Mouse (Mus musculus): ENCODE measurements at regions not wholly inside any gene's neighbourhood (a gene's known extent, or its start where the extent isn't known, plus 50 kb on each side); places are given as distances from the start of the nearest gene placed in this dataset.

GRCm38 (mm10) chr12:15970262-15970661, 153.5 kb upstream of the Trib2 start:
- H3K36me3 ChIP-seq, result no peaks in the 10 kb centered on the region
- WGBS, result 55% methylated on average over 2 of the region's 2 CpGs
- H3K9me3 ChIP-seq (replicated peaks), result no peaks in the 10 kb centered on the region
- no peak for ATAC-seq (ENCODE audit: low FRiP score)
- H3K4me2 ChIP-seq, result no peak overlapping the region
- H3K4me1 ChIP-seq, result no peaks in the 10 kb centered on the region
- H3K27me3 ChIP-seq (replicated peaks), result no peaks in the 10 kb centered on the region
- H3K27ac ChIP-seq (replicated peaks), result no peak overlapping the region
- no peak overlapping the region for H3K9ac ChIP-seq (replicated peaks)
- no peak overlapping the region for H3K4me3 ChIP-seq (replicated peaks)

GRCm38 (mm10) chr12:15967550-15968102, 150.9 kb upstream of the Trib2 start:
- H3K27ac ChIP-seq (replicated peaks), result no peak overlapping the region
- no peaks in the 10 kb centered on the region for H3K9me3 ChIP-seq (replicated peaks)
- no peaks in the 10 kb centered on the region for H3K36me3 ChIP-seq
- no peak overlapping the region for H3K9ac ChIP-seq (replicated peaks)
- no peaks in the 10 kb centered on the region for H3K27me3 ChIP-seq (replicated peaks)
- H3K4me3 ChIP-seq (replicated peaks), result no peak overlapping the region
- no peaks in the 10 kb centered on the region for H3K4me1 ChIP-seq
- ATAC-seq (ENCODE audit: low FRiP score), result no peak
- WGBS, result 78% methylated on average over 5 of the region's 5 CpGs
- no peak overlapping the region for H3K4me2 ChIP-seq

GRCm38 (mm10) chr12:15966631-15967030, 149.9 kb upstream of the Trib2 start:
- 100% methylated on average over 1 of the region's 1 CpGs for WGBS
- no peaks in the 10 kb centered on the region for H3K36me3 ChIP-seq
- H3K27ac ChIP-seq (replicated peaks), result no peak overlapping the region
- no peak overlapping the region for H3K9ac ChIP-seq (replicated peaks)
- H3K27me3 ChIP-seq (replicated peaks), result no peaks in the 10 kb centered on the region
- no peaks in the 10 kb centered on the region for H3K4me1 ChIP-seq
- H3K4me2 ChIP-seq, result no peak overlapping the region
- no peak overlapping the region for H3K4me3 ChIP-seq (replicated peaks)
- no peaks in the 10 kb centered on the region for H3K9me3 ChIP-seq (replicated peaks)
- ATAC-seq (ENCODE audit: low FRiP score), result no peak

GRCm38 (mm10) chr12:15965921-15966320, 149.2 kb upstream of the Trib2 start:
- Histone ChIP-seq H3K27me3 (replicated peaks) (no peaks in the 10 kb centered on the region), H3K36me3 (no peaks in the 10 kb centered on the region), H3K4me2 (no peak overlapping the region), H3K9me3 (replicated peaks) (no peaks in the 10 kb centered on the region), H3K27ac (replicated peaks) (no peak overlapping the region), H3K4me3 (replicated peaks) (no peak overlapping the region), H3K9ac (replicated peaks) (no peak overlapping the region), H3K4me1 (no peaks in the 10 kb centered on the region)
- ATAC-seq (ENCODE audit: low FRiP score), result no peak
- 87% methylated on average over 4 of the region's 4 CpGs for whole genome bisulfite sequencing

GRCm38 (mm10) chr12:15964073-15964472, 147.4 kb upstream of the Trib2 start:
- Histone ChIP-seq H3K4me2 (no peak overlapping the region), H3K27me3 (replicated peaks) (no peaks in the 10 kb centered on the region), H3K4me3 (replicated peaks) (no peak overlapping the region), H3K27ac (replicated peaks) (no peak overlapping the region), H3K9me3 (replicated peaks) (no peaks in the 10 kb centered on the region), H3K9ac (replicated peaks) (no peak overlapping the region), H3K36me3 (no peaks in the 10 kb centered on the region), H3K4me1 (no peaks in the 10 kb centered on the region)
- WGBS, result 93% methylated on average over 4 of the region's 4 CpGs
- ATAC-seq (ENCODE audit: low FRiP score), result no peak

GRCm38 (mm10) chr12:15961834-15962233, 145.1 kb upstream of the Trib2 start:
- Histone ChIP-seq H3K4me1 (no peaks in the 10 kb centered on the region), H3K9me3 (replicated peaks) (no peaks in the 10 kb centered on the region), H3K4me2 (no peak overlapping the region), H3K4me3 (replicated peaks) (no peak overlapping the region), H3K27ac (replicated peaks) (no peak overlapping the region), H3K9ac (replicated peaks) (no peak overlapping the region), H3K27me3 (replicated peaks) (no peaks in the 10 kb centered on the region), H3K36me3 (no peaks in the 10 kb centered on the region)
- WGBS, result 88% methylated on average over 2 of the region's 2 CpGs
- no peak for ATAC-seq (ENCODE audit: low FRiP score)

DNA sequence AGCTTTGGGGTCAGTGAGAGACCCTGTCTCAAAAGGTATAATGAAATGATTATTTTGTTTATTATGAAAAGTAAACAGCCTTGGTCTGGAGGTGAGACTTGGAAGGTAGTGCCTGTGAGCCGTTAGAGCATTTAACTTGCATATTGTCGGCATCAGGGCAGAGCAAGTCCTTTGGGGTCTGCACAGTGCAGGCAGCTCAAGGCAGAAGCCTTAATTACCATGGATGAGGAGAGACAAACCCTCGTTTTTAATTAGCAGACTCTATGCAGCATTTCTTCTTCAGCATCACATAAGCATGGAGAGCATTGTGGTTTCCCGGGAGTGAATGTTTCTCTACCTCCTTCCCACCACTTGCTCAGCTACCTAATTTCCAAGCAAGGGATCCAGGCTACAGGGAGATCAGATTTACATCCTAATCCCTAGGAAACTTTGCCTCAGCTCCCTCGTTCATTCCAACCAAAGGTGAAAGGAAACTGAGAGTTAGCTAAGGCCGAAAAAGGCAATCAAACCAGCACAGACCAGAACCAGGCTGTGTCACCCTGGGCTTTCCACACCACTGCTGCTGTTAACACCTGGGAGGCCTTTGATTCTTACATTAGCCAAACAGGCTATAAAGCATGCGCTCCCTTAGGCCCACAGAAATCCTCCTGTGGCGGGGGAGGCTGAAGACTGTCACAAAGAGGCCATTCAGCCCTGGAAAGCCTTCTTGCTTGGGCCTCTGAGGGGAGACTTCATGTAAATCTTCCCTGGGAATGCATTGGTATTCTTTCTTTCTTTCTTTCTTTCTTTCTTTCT, 120.9 kb upstream of the Trib2 start:
- 30% methylated on average over 8 of the region's 8 CpGs for WGBS
- no peaks in the 10 kb centered on the region for H3K27me3 ChIP-seq (replicated peaks)
- H3K27ac ChIP-seq (replicated peaks), result no peak overlapping the region; the same call in 1 of the 2 replicates

GRCm38 (mm10) chr12:15932067-15932466, 115.3 kb upstream of the Trib2 start:
- no peaks in the 10 kb centered on the region for H3K27me3 ChIP-seq (replicated peaks)
- no peak overlapping the region for H3K9ac ChIP-seq (replicated peaks)
- WGBS, result 93% methylated on average over 4 of the region's 4 CpGs
- no peak overlapping the region for H3K4me2 ChIP-seq
- H3K9me3 ChIP-seq (replicated peaks), result no peaks in the 10 kb centered on the region
- H3K36me3 ChIP-seq, result no peaks in the 10 kb centered on the region
- no peak for ATAC-seq (ENCODE audit: low FRiP score)
- H3K4me1 ChIP-seq, result no peaks in the 10 kb centered on the region
- H3K27ac ChIP-seq (replicated peaks), result no peak overlapping the region
- H3K4me3 ChIP-seq (replicated peaks), result no peak overlapping the region

More for the DNA sequence above, 120.9 kb upstream of the Trib2 start:
- ATAC-seq (ENCODE audit: low FRiP score), result peak; percentile 55
- H3K4me2 ChIP-seq, result no peak overlapping the region
- H3K36me3 ChIP-seq, result no peaks in the 10 kb centered on the region
- H3K4me3 ChIP-seq (replicated peaks), result no peak overlapping the region
- H3K9me3 ChIP-seq (replicated peaks), result no peaks in the 10 kb centered on the region
- H3K9ac ChIP-seq (replicated peaks), result no peak overlapping the region
- H3K4me1 ChIP-seq, result peaks cover 3% of the 10 kb centered on the region; the same call in 1 of the 2 replicates

- Histone ChIP-seq H3K27ac (replicated peaks) (no peak overlapping the region), H3K36me3 (no peaks in the 10 kb centered on the region), H3K4me1 (no peaks in the 10 kb centered on the region), H3K27me3 (replicated peaks) (no peaks in the 10 kb centered on the region), H3K4me3 (replicated peaks) (no peak overlapping the region), H3K9me3 (replicated peaks) (no peaks in the 10 kb centered on the region), H3K9ac (replicated peaks) (no peak overlapping the region), H3K4me2 (no peak overlapping the region)
- no peak for ATAC-seq (ENCODE audit: low FRiP score)
- WGBS, result 93% methylated on average over 4 of the region's 4 CpGs
Measured at GRCm38 (mm10) chr12:15931535-15931934, 114.8 kb upstream of the Trib2 start.

GRCm38 (mm10) chr12:15930155-15930554, 113.4 kb upstream of the Trib2 start:
- H3K4me1 ChIP-seq, result no peaks in the 10 kb centered on the region
- 96% methylated on average over 3 of the region's 3 CpGs for WGBS
- H3K4me3 ChIP-seq (replicated peaks), result no peak overlapping the region
- H3K27me3 ChIP-seq (replicated peaks), result no peaks in the 10 kb centered on the region
- no peaks in the 10 kb centered on the region for H3K9me3 ChIP-seq (replicated peaks)
- no peak overlapping the region for H3K4me2 ChIP-seq
- H3K9ac ChIP-seq (replicated peaks), result no peak overlapping the region
- no peak for ATAC-seq (ENCODE audit: low FRiP score)
- H3K36me3 ChIP-seq, result no peaks in the 10 kb centered on the region
- no peak overlapping the region for H3K27ac ChIP-seq (replicated peaks)

DNA sequence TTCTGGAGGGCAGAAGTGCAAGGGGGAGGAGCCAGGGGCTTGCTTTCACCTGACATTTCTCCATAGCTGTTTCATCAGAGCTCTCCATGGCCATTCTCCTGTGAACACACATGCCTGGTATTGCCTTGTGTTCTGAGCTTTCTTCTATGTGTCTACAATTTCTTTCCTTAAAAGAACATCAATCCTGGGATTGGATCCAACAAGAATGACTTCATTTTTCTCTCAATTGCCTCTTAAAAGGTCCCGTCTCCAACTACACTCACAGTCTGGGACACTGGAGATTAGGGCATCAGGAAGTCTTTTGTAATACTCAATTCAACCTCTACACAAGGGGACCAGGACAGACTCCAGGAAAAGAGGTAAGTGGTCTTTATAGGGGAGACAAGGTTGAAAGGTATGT, 112.8 kb upstream of the Trib2 start:
- ATAC-seq (ENCODE audit: low FRiP score), result no peak
- no peak overlapping the region for H3K4me3 ChIP-seq (replicated peaks)
- no peaks in the 10 kb centered on the region for H3K9me3 ChIP-seq (replicated peaks)
- 84% methylated on average over 1 of the region's 1 CpGs for WGBS
- H3K27ac ChIP-seq (replicated peaks), result no peak overlapping the region
- H3K27me3 ChIP-seq (replicated peaks), result no peaks in the 10 kb centered on the region
- no peaks in the 10 kb centered on the region for H3K4me1 ChIP-seq
- no peak overlapping the region for H3K4me2 ChIP-seq
- no peak overlapping the region for H3K9ac ChIP-seq (replicated peaks)
- no peaks in the 10 kb centered on the region for H3K36me3 ChIP-seq

DNA sequence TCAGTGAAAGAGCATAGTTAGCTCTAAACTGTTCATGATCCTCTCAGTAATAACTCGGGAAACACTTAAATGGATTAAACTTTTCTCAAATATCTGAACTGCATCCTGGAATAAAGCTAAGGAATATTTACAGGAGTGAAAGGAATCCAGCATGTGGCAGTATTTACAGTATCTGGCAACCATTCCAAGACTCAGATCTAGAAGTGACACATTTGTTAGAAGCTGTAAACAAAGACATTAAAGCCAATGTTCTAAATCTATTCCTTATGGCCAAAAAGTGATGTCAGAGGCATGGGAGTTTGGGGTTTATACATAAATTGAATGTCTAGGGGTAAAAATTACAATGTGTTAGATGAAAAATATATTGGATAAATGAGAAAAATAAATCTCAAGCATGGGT, 101.6 kb upstream of the Trib2 start:
- H3K4me3 ChIP-seq (replicated peaks), result no peak overlapping the region
- H3K9ac ChIP-seq (replicated peaks), result no peak overlapping the region
- no peaks in the 10 kb centered on the region for H3K36me3 ChIP-seq
- ATAC-seq (ENCODE audit: low FRiP score), result no peak
- 91% methylated on average over 1 of the region's 1 CpGs for WGBS
- H3K27me3 ChIP-seq (replicated peaks), result no peaks in the 10 kb centered on the region
- no peak overlapping the region for H3K4me2 ChIP-seq
- H3K4me1 ChIP-seq, result no peaks in the 10 kb centered on the region
- H3K9me3 ChIP-seq (replicated peaks), result no peaks in the 10 kb centered on the region
- H3K27ac ChIP-seq (replicated peaks), result no peak overlapping the region
